Mouse (Mus musculus): ENCODE measurements around the gene Prl. TPM values are rescaled to one million over a fixed set of nuclear protein-coding genes. Genes with fewer than 3 reads are reported as not detected.
"Not testable (repeated sequence)": the region's sequence is repeated elsewhere in the genome, so short reads cannot be mapped to it uniquely, and the experiment has no call there.

The Prl gene
- polyA plus RNA-seq, 1 experiment from 2014 or later: not detected

DNA sequence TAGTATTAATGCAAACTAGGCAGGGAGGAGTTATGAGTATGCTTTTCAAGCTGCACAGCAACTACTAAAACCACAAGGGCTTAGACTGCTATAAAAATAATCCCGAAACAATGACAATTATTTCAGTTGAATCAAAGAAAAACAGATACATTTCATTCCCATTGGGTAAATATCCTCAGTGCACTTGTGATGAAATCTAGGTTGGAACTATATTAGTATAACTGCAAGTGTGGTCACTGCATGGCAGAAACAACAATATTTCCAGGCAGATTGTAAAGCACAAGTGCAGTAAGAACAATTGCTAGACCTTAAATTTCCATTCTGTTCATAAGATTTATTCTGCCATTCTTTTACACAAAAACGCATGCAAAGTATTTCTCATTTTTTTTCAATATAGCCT, 15.2 kb upstream of the Prl start:
- DNase-seq: no peak
- no peaks in the 10 kb centered on the region for H3K4me1 ChIP-seq (ENCODE audit: insufficient read depth)
- no peak for ATAC-seq (ENCODE audit: insufficient read depth)
- H3K27ac ChIP-seq (ENCODE audit: low read depth): no peak overlapping the region
- TF ChIP-seq CTCF (IDR thresholded peaks at IDR 0.05; ENCODE audit: low read depth): no peak
- H3K36me3 ChIP-seq (ENCODE audit: insufficient read depth): no peaks in the 10 kb centered on the region
- H3K4me3 ChIP-seq (ENCODE audit: low read depth, low read length): no peak overlapping the region
- H3K9me3 ChIP-seq (ENCODE audit: low read depth, low read length): no peaks in the 10 kb centered on the region
- no peak overlapping the region for H3K4me2 ChIP-seq
- H3K9ac ChIP-seq: no peak overlapping the region
- no peaks in the 10 kb centered on the region for H3K27me3 ChIP-seq (ENCODE audit: insufficient read depth, low read length)
- WGBS: 90% methylated on average over 2 of the region's 2 CpGs

DNA sequence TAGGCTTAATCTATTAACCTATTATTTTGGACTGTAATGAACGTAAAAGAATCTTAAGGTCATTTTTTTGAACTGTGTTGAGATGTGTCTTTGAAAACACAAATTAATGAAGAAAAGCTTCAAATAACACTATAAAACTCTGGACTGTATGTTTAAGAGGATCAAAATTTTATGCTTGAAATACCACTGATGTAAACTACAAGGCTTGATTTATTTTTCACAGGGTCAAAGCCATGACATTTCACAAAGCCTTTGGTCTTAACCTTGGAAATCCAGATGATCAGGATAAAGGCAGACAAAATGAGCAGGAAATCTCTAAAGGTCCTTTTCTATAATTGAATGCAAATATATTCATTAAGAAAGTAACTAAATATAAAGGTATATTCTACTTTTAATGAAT, 14.0 kb upstream of the Prl start:
- Histone ChIP-seq H3K9me3 (ENCODE audit: low read depth, low read length) (no peaks in the 10 kb centered on the region), H3K27ac (ENCODE audit: low read depth) (no peak overlapping the region), H3K27me3 (ENCODE audit: insufficient read depth, low read length) (no peaks in the 10 kb centered on the region), H3K4me1 (ENCODE audit: insufficient read depth) (no peaks in the 10 kb centered on the region), H3K4me2 (no peak overlapping the region), H3K36me3 (ENCODE audit: insufficient read depth) (no peaks in the 10 kb centered on the region), H3K9ac (no peak overlapping the region), H3K4me3 (ENCODE audit: low read depth, low read length) (no peak overlapping the region)
- ATAC-seq (ENCODE audit: insufficient read depth) (no peak), DNase-seq (no peak)
- 60% methylated on average over 1 of the region's 1 CpGs for WGBS
- no peak for TF ChIP-seq CTCF (IDR thresholded peaks at IDR 0.05; ENCODE audit: low read depth)

DNA sequence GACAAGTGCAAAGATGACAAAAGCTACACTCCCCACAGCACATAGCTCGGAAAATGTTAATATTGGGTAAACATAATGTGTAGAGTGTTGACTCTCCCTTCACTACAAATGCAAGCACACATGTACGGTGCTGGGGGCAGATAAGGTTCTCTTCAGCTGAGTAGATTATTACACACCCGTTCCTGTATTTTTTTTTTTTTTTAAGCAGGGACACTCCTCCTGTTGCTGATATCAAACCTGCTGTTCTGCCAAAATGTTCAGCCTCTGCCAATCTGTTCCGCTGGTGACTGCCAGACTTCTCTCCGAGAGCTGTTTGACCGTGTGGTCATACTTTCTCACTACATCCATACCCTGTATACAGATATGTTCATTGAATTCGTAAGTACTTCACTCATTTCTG, 1.8 kb downstream of the Prl start:
- DNase-seq: no peak
- 62% methylated on average over 7 of the region's 7 CpGs for WGBS
- no peak for ATAC-seq (ENCODE audit: insufficient read depth)

DNA sequence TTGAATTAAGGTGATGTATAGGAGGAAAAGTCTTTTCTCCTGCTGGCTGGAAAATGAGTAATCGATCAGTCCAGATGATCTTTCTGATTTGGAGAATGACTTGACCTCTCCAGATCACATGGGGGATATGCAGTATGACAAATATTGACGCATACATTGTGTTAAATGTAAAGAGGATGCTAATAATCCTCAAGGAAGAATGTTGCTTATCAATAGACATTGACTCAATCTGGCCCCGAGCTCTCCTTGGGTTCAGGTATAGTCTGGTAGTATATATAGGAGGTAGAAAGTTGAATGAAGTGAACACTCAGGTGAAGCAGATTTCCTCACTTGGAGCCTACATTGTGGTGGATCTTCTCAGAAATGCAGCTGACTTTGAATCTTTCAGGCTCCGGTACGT, 36.5 kb downstream of the Prl start, which contains the start of gene Prl3d1:
Gene Prl3d1, plus strand, starts transcription at position 301 of the 400 bp plus-strand sequence.
- not testable (repeated sequence) for H3K4me2 ChIP-seq; H3K27ac ChIP-seq (ENCODE audit: low read depth); H3K4me1 ChIP-seq (ENCODE audit: insufficient read depth); H3K9me3 ChIP-seq (ENCODE audit: low read depth, low read length); H3K9ac ChIP-seq; ATAC-seq (ENCODE audit: insufficient read depth); H3K27me3 ChIP-seq (ENCODE audit: insufficient read depth, low read length); DNase-seq; H3K4me3 ChIP-seq (ENCODE audit: low read depth, low read length); H3K36me3 ChIP-seq (ENCODE audit: insufficient read depth)
- WGBS: 89% methylated on average over 5 of the region's 5 CpGs

More for the DNA sequence above, 1.8 kb downstream of the Prl start:
- Histone ChIP-seq H3K9ac (no peak overlapping the region), H3K4me1 (ENCODE audit: insufficient read depth) (no peaks in the 10 kb centered on the region), H3K27ac (ENCODE audit: low read depth) (no peak overlapping the region), H3K27me3 (ENCODE audit: insufficient read depth, low read length) (no peaks in the 10 kb centered on the region), H3K9me3 (ENCODE audit: low read depth, low read length) (no peaks in the 10 kb centered on the region), H3K36me3 (ENCODE audit: insufficient read depth) (no peaks in the 10 kb centered on the region), H3K4me3 (ENCODE audit: low read depth, low read length) (no peak overlapping the region), H3K4me2 (no peak overlapping the region)
- TF ChIP-seq CTCF (IDR thresholded peaks at IDR 0.05; ENCODE audit: low read depth): no peak

Other genes starting within 250 kb of the Prl start
- not detected in 2 replicates for gene Prl3d1, start 36.6 kb downstream of the Prl start, polyA plus RNA-seq (2014; fragmentation: Nextera tagmentation; extraction: Ambion mirVana)
- gene Prl3d2, start 64.1 kb downstream of the Prl start, polyA plus RNA-seq (2014; fragmentation: Nextera tagmentation; extraction: Ambion mirVana): not detected in 2 replicates
- gene Prl3d3, start 99.2 kb downstream of the Prl start, polyA plus RNA-seq (2014; fragmentation: Nextera tagmentation; extraction: Ambion mirVana): not detected in 2 replicates
- gene Prl3c1, start 139.1 kb downstream of the Prl start, polyA plus RNA-seq (2014; fragmentation: Nextera tagmentation; extraction: Ambion mirVana): not detected in 2 replicates
- gene Prl3b1, start 184.3 kb downstream of the Prl start, polyA plus RNA-seq (2014; fragmentation: Nextera tagmentation; extraction: Ambion mirVana): not detected in 2 replicates
- gene Prl3a1, start 201.9 kb downstream of the Prl start, polyA plus RNA-seq (2014; fragmentation: Nextera tagmentation; extraction: Ambion mirVana): not detected in 2 replicates

Data from lung, embryonic 14.5 days (tissue).